Mouse (Mus musculus): ENCODE measurements at regions not wholly inside any gene's neighbourhood (a gene's known extent, or its start where the extent isn't known, plus 50 kb on each side); places are given as distances from the start of the nearest gene placed in this dataset.

GRCm38 (mm10) chrX:142026402-142026801 lies 151.4 kb upstream of the Gm15294 start:
- TF ChIP-seq EP300 (IDR thresholded peaks at IDR 0.05; ENCODE audit: low read depth) (no peak), CTCF (IDR thresholded peaks at IDR 0.05; ENCODE audit: low read depth) (no peak)
